Mouse (Mus musculus) natural killer cell, adult 2 months (primary cell): ENCODE data around the gene Plscr5.
A peak's percentile ranks its signal among the peaks of the same experiment; 100 is the strongest.

Experiments
- DNase-seq, 2 experiments: peaks; one replicate each; pipeline ENCODE4 v3.0.0; 2022; ENCODE audit warnings: low spot score in 2 of 2

Plscr5 gene

GRCm38 (mm10) chr9:92226795-92227194 lies 34.1 kb downstream of the Plscr5 start:
- DNase-seq, result no peak

GRCm38 (mm10) chr9:92228867-92229832 lies 36.4 kb downstream of the Plscr5 start:
- no peak for DNase-seq

GRCm38 (mm10) chr9:92229833-92230205 lies 37.1 kb downstream of the Plscr5 start:
- DNase-seq, result no peak

- DNase-seq, result no peak
Observed at GRCm38 (mm10) chr9:92234901-92235458, 42.2 kb downstream of the Plscr5 start.

GRCm38 (mm10) chr9:92248773-92249446 lies 56.2 kb downstream of the Plscr5 start:
- no peak for DNase-seq

- DNase-seq, result no peak
Observed at GRCm38 (mm10) chr9:92249447-92249852, 56.7 kb downstream of the Plscr5 start, which contains the start of gene Plscr1. Plscr1 (plus strand) TSS chr9:92249750.

- DNase-seq, result peak; percentile 51 to 61
Observed at GRCm38 (mm10) chr9:92249987-92250772, 57.4 kb downstream of the Plscr5 start.

- no peak for DNase-seq
Observed at GRCm38 (mm10) chr9:92252718-92253117, 60.0 kb downstream of the Plscr5 start.

- no peak for DNase-seq
Observed at GRCm38 (mm10) chr9:92253585-92254321, 61.0 kb downstream of the Plscr5 start.
